Mouse (Mus musculus): ENCODE data around the gene Usp54.
A peak's percentile ranks its signal among the peaks of the same experiment; 100 is the strongest.

DNA sequence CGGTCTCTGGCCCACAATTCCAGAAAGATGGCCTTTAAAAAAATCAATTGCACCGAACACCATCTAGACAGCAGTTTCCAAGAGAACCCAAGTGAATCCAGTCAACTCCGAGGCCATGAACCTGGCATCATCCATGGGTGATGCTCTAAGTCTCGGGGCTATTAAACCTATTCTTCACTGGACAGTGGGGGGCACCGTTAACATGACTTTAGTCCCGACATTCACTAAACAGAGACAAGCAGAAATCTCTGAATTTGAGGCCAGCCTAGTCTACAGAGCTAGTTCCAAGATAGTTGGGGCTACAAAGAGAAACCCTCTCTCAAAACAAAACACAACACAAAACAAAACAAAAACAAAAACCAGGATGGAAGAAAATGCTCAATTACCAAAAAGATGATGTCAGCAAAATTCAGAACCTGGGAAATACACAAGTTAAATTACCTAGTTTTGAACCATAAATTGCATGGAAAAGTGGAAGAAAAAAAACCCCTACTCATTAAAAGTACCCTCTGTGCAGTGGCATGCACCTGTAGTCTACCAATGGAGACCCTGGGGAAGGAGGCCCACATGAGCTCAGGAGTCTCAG lies 61.9 kb downstream of the Usp54 start:
- TF ChIP-seq MAX (IDR thresholded peaks at IDR 0.05) (no peak), CTCF (IDR thresholded peaks at IDR 0.05; ENCODE audit: control insufficient read depth, insufficient read depth, insufficient read length) (peak; percentile 17), CEBPB (IDR thresholded peaks at IDR 0.05; ENCODE audit: low read depth) (no peak), USF1 (IDR thresholded peaks at IDR 0.05; ENCODE audit: low read depth) (no peak), FOSL1 (IDR thresholded peaks at IDR 0.05; ENCODE audit: insufficient read depth, low read length, poor library complexity, severe bottlenecking) (no peak), MYOG (IDR thresholded peaks at IDR 0.05; ENCODE audit: control insufficient read depth, extremely low read depth, insufficient read length) (no peak), MYOD1 (IDR thresholded peaks at IDR 0.05; ENCODE audit: control insufficient read depth, insufficient read length, low read depth) (no peak)
